Mouse (Mus musculus) layer of hippocampus, postnatal 36 days (tissue): ENCODE results near the gene Fasn. TPM values are rescaled to one million over a fixed set of nuclear protein-coding genes. Genes with fewer than 3 reads are reported as not detected.
A peak's percentile ranks its signal among the peaks of the same experiment; 100 is the strongest.
"Not testable (repeated sequence)": the region's sequence is repeated elsewhere in the genome, so short reads cannot be mapped to it uniquely, and the experiment has no call there.

ENCODE experiments used
- DNase-seq, 2 experiments: peaks; one replicate each; pipeline ENCODE4 v3.0.0; 2022
- total RNA-seq, 2 experiments: library from RNA; stranded (reverse); gene quantifications; 2 replicates each; pipeline ENCODE4 v1.2.3; 2021

The Fasn gene
- total RNA-seq, result 100 to 1,000 TPM; 173 to 191 TPM

GRCm38 (mm10) chr11:120823956-120824786 is at the start of gene Fasn:
Fasn (minus strand) TSS chr11:120824547.
- peak; percentile 98 for DNase-seq

GRCm38 (mm10) chr11:120873206-120873605 is 48.9 kb upstream of the Fasn start:
- DNase-seq, result no peak

- no peak for DNase-seq
Measured at GRCm38 (mm10) chr11:120871521-120871920, 47.2 kb upstream of the Fasn start.

GRCm38 (mm10) chr11:120865816-120866215 is 41.5 kb upstream of the Fasn start:
- no peak for DNase-seq

- DNase-seq, result no peak
Measured at GRCm38 (mm10) chr11:120862819-120863218, 38.5 kb upstream of the Fasn start.

GRCm38 (mm10) chr11:120855938-120856337 is 31.6 kb upstream of the Fasn start:
- DNase-seq, result not testable (repeated sequence)

- DNase-seq, result no peak
Measured at GRCm38 (mm10) chr11:120853788-120854187, 29.4 kb upstream of the Fasn start.

- no peak for DNase-seq
Measured at GRCm38 (mm10) chr11:120853158-120853557, 28.8 kb upstream of the Fasn start.

- no peak for DNase-seq
Measured at GRCm38 (mm10) chr11:120852083-120852935, 28.0 kb upstream of the Fasn start.

GRCm38 (mm10) chr11:120851582-120851981 is 27.2 kb upstream of the Fasn start:
- no peak for DNase-seq

- DNase-seq, result no peak
Measured at GRCm38 (mm10) chr11:120851132-120851531, 26.8 kb upstream of the Fasn start.

GRCm38 (mm10) chr11:120850331-120851030 is 26.1 kb upstream of the Fasn start:
- DNase-seq, result no peak

- no peak for DNase-seq
Measured at GRCm38 (mm10) chr11:120846725-120847475, 22.6 kb upstream of the Fasn start.

- no peak for DNase-seq
Measured at GRCm38 (mm10) chr11:120844329-120844728, 20.0 kb upstream of the Fasn start.

GRCm38 (mm10) chr11:120833555-120834280 is 9.4 kb upstream of the Fasn start:
- DNase-seq, result peak in 1 of 2 experiments; percentile 3

GRCm38 (mm10) chr11:120832962-120833361 is 8.6 kb upstream of the Fasn start:
- DNase-seq, result peak in 1 of 2 experiments; percentile 1

- peak in 1 of 2 experiments; percentile 1 for DNase-seq
Measured at GRCm38 (mm10) chr11:120831659-120832440, 7.5 kb upstream of the Fasn start.

GRCm38 (mm10) chr11:120830686-120831085 is 6.3 kb upstream of the Fasn start:
- DNase-seq, result peak in 1 of 2 experiments; percentile 2

GRCm38 (mm10) chr11:120829757-120830532 is 5.6 kb upstream of the Fasn start:
- DNase-seq, result no peak
